Comparison of ENCODE assay signal across 22 mouse cellular contexts in the genomic region with DNA sequence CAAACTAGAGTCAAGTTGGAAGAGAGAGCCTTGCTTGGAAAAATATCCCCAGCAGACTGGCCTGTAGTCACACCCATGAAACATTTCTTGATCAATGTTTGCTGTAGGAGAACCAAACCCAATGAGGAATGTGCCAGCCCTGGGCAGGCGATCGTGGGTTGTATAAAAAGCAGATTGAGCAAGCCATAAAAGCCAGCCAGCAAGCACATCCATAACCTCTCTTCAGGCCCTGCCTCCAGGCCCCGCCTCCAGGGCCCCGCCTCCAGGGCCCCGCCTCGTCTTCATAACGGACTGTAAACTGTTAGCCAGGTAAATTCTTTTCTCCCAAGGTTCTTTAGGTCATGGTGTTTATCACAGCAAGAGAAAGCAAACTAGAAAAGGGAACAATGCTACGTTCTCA. TPM values are rescaled to one million over a fixed set of nuclear protein-coding genes. Genes with fewer than 3 reads are reported as not detected.
A peak's percentile ranks its signal among the peaks of the same experiment; 100 is the strongest.
DNase-seq lines count a peak whose midpoint lies in the region; ATAC-seq and TF ChIP-seq lines count a peak whose summit lies in the region.
"Had no signal": no experiment of that assay in that cellular context is flagged by ENCODE, and none has a peak within 500 bp of the region (broad histone marks: within the 10 kb centered on the region; RNA-seq: fewer than 3 reads in every experiment).

No protein-coding gene starts in this region.

- peaks cover 13% of the 10 kb centered on the region for H3K4me1 ChIP-seq in liver, postnatal 0 days (ENCODE audit: insufficient read depth)

- ATAC-seq in liver, postnatal 0 days, result peak; percentile 81
- ATAC-seq: forebrain, embryonic 15.5 days; midbrain, embryonic 16.5 days had no signal

- H3K27me3 ChIP-seq in liver, postnatal 0 days (ENCODE audit: insufficient read depth, low read length), result no peaks in the 10 kb centered on the region
- H3K27me3 ChIP-seq: forebrain, embryonic 15.5 days; liver, embryonic 15.5 days had no signal

- WGBS in liver, postnatal 0 days (ENCODE audit: insufficient replicate concordance), result 73% methylated on average over 8 of the region's 8 CpGs

- peaks cover 76% of the 10 kb centered on the region for H3K36me3 ChIP-seq in liver, postnatal 0 days (replicated peaks; ENCODE audit: insufficient read depth, low read length)

- no peak overlapping the region for H3K4me3 ChIP-seq in liver, postnatal 0 days (ENCODE audit: low read depth, low read length)
- H3K4me3 ChIP-seq: forebrain, embryonic 15.5 days; liver, embryonic 15.5 days had no signal

- no peak for TF ChIP-seq EP300 in liver, postnatal 0 days (IDR thresholded peaks at IDR 0.05; ENCODE audit: low read depth)

- peak; percentile 60 for DNase-seq in adrenal gland, adult 2 months
- DNase-seq in adrenal gland, postnatal 4 days (ENCODE audit: low spot score in 2 of 2), result no peak
- peak; percentile 20 to 66 for DNase-seq in kidney, postnatal 25 days
- no peak for DNase-seq in kidney, adult 9 months
- DNase-seq in adrenal gland, postnatal 25 days, result peak; percentile 41
- peak; percentile 49 for DNase-seq in liver, postnatal 0 days
- no peak for DNase-seq in cerebellum, postnatal 14 days
- no peak for DNase-seq in left cerebral cortex, postnatal 10 days (ENCODE audit: extremely low spot score in 1 of 2, low spot score in 2 of 2)
- DNase-seq: cerebellum, adult 9-11 months; embryo, embryonic 11 days; heart, adult 18-20 months; heart, postnatal 10 days; kidney, postnatal 14 days; thymus, adult 2 months had no signal

- no peak overlapping the region for H3K9ac ChIP-seq in liver, postnatal 0 days (replicated peaks)
- H3K9ac ChIP-seq: forebrain, embryonic 15.5 days; hindbrain, embryonic 14.5 days; liver, embryonic 15.5 days had no signal

- intact Hi-C loops in left cerebral cortex, postnatal 10 days (cut with DNase I), result loop anchor here (10.0 kb wide), 1 partner anchor 114 kb away; no protein-coding TSS in a partner anchor

- no peak overlapping the region for H3K27ac ChIP-seq in liver, postnatal 0 days (ENCODE audit: low read depth)
- H3K27ac ChIP-seq: forebrain, embryonic 15.5 days; hindbrain, embryonic 14.5 days; liver, embryonic 15.5 days had no signal

- no peak overlapping the region for H3K4me2 ChIP-seq in liver, postnatal 0 days (ENCODE audit: low read depth, low read length)
- H3K4me2 ChIP-seq: forebrain, embryonic 15.5 days; hindbrain, embryonic 14.5 days; liver, embryonic 15.5 days had no signal

- no peaks in the 10 kb centered on the region for H3K9me3 ChIP-seq in liver, postnatal 0 days (ENCODE audit: low read length)
- H3K9me3 ChIP-seq: forebrain, embryonic 15.5 days; liver, embryonic 15.5 days had no signal

- no peak for TF ChIP-seq CTCF in liver, postnatal 0 days (IDR thresholded peaks at IDR 0.05; ENCODE audit: low read depth)

RNA-seq across cellular contexts. Expression of gene Pacs1, which starts 5.5 kb away (rescaled TPM):
- 10 to 100 TPM; 18.4 to 18.9 TPM for total RNA-seq in adrenal gland, adult 2 months (2021)
- 34.1 and 39.9 TPM in 2 replicates for polyA plus RNA-seq in adrenal gland, adult 2 months (2012; rRNA removed)
- 10 to 100 TPM; 35.0 to 39.4 TPM for total RNA-seq in adrenal gland, postnatal 4 days (2021)
- total RNA-seq in adrenal gland, postnatal 25 days (2021), result 18.0 and 26.9 TPM in 2 replicates
- polyA plus RNA-seq in liver, postnatal 0 days (2015; fragmentation: Nextera tagmentation; extraction: Ambion mirVana), result 2.6 and 3.3 TPM in 2 replicates
- 10 to 100 TPM; 77.2 to 77.9 TPM for total RNA-seq in left cerebral cortex, postnatal 10 days (2021)

RNA-seq across cellular contexts. Expression of gene Sf3b2, which starts 16.9 kb away (rescaled TPM):
- total RNA-seq in adrenal gland, adult 2 months (2021), result 100 to 1,000 TPM; 165 to 171 TPM
- polyA plus RNA-seq in adrenal gland, adult 2 months (2012; rRNA removed), result 161 and 235 TPM in 2 replicates
- total RNA-seq in adrenal gland, postnatal 4 days (2021), result 100 to 1,000 TPM; 210 to 224 TPM
- 175 and 194 TPM in 2 replicates for total RNA-seq in adrenal gland, postnatal 25 days (2021)
- 80.7 and 93.7 TPM in 2 replicates for polyA plus RNA-seq in liver, postnatal 0 days (2015; fragmentation: Nextera tagmentation; extraction: Ambion mirVana)
- 100 to 1,000 TPM; 185 to 193 TPM for total RNA-seq in left cerebral cortex, postnatal 10 days (2021)

RNA-seq across cellular contexts. Expression of gene Gal3st3, which starts 19.8 kb away (rescaled TPM):
- total RNA-seq in adrenal gland, adult 2 months (2021), result under 1 TPM; 0.12 to 0.21 TPM
- 0.27 and 0.73 TPM in 2 replicates for polyA plus RNA-seq in adrenal gland, adult 2 months (2012; rRNA removed)
- total RNA-seq in adrenal gland, postnatal 4 days (2021), result under 1 TPM; 0.45 to 0.67 TPM
- total RNA-seq in adrenal gland, postnatal 25 days (2021), result not detected in 2 replicates
- not detected in 2 replicates for polyA plus RNA-seq in liver, postnatal 0 days (2015; fragmentation: Nextera tagmentation; extraction: Ambion mirVana)
- 10 to 100 TPM; 84.1 to 90.3 TPM for total RNA-seq in left cerebral cortex, postnatal 10 days (2021)
- total RNA-seq: megakaryocyte, adult 5-6 weeks had no signal

RNA-seq across cellular contexts. Expression of gene Catsper1, which starts 57.2 kb away (rescaled TPM):
- not detected for total RNA-seq in adrenal gland, adult 2 months (2021)
- polyA plus RNA-seq in adrenal gland, adult 2 months (2012; rRNA removed), result not detected in 2 replicates
- total RNA-seq in adrenal gland, postnatal 4 days (2021), result not detected
- total RNA-seq in adrenal gland, postnatal 25 days (2021), result not detected in 2 replicates
- not detected in 2 replicates for polyA plus RNA-seq in liver, postnatal 0 days (2015; fragmentation: Nextera tagmentation; extraction: Ambion mirVana)
- not detected for total RNA-seq in left cerebral cortex, postnatal 10 days (2021)
- total RNA-seq: heart, adult 18-20 months; heart, postnatal 10 days; layer of hippocampus, postnatal 14 days; left cerebral cortex, postnatal 36 days; megakaryocyte, adult 5-6 weeks had no signal
- polyA plus RNA-seq: forebrain, embryonic 15.5 days; hindbrain, embryonic 14.5 days; liver, embryonic 15.5 days; midbrain, embryonic 16.5 days; neural tube, embryonic 11.5 days; thymus, adult 2 months had no signal

Comparison
In these comparisons a context has a peak if more than half of its experiments do, and no peak if none do; other contexts are left out.
1. DNase-seq: peak in adrenal gland, adult 2 months (single experiment), kidney, postnatal 25 days (2 of 2), adrenal gland, postnatal 25 days (single experiment) and liver, postnatal 0 days (single experiment); none in adrenal gland, postnatal 4 days (0 of 2), kidney, adult 9 months (single experiment), cerebellum, postnatal 14 days (0 of 2) and left cerebral cortex, postnatal 10 days (0 of 2).
2. RNA of gene Gal3st3, which starts 19.8 kb away (total RNA-seq): 84.1 to 90.3 TPM in left cerebral cortex, postnatal 10 days; 0.45 to 0.67 TPM in adrenal gland, postnatal 4 days, 0.12 to 0.21 TPM in adrenal gland, adult 2 months and not detected in adrenal gland, postnatal 25 days; every median in the first group is over 10 times any median in the second.